Mouse (Mus musculus): ENCODE measurements at regions not wholly inside any gene's neighbourhood (a gene's known extent, or its start where the extent isn't known, plus 50 kb on each side); places are given as distances from the start of the nearest gene placed in this dataset.

GRCm38 (mm10) chr14:58691129-58691828 lies 451.4 kb downstream of the 1700129C05Rik start:
- H3K4me3 ChIP-seq (replicated peaks; ENCODE audit: low read length): no peak overlapping the region
- no peak overlapping the region for H3K27ac ChIP-seq (ENCODE audit: low read length)
- no peaks in the 10 kb centered on the region for H3K36me3 ChIP-seq (ENCODE audit: control insufficient read depth, insufficient read depth, low read length)
- no peaks in the 10 kb centered on the region for H3K9me3 ChIP-seq (replicated peaks; ENCODE audit: control insufficient read depth, low read length)
- no peaks in the 10 kb centered on the region for H3K27me3 ChIP-seq (ENCODE audit: control insufficient read depth, insufficient read depth, low read length)
- no peak for ATAC-seq (ENCODE audit: insufficient read depth, low FRiP score)
- no peaks in the 10 kb centered on the region for H3K4me1 ChIP-seq (ENCODE audit: control insufficient read depth, insufficient read depth, low read length)
- no peak overlapping the region for H3K9ac ChIP-seq (ENCODE audit: low read length)
- no peak overlapping the region for H3K4me2 ChIP-seq (ENCODE audit: low read depth, low read length)
- 75% methylated on average over 9 of the region's 9 CpGs for WGBS

- H3K9ac ChIP-seq (ENCODE audit: low read length): no peak overlapping the region
- 79% methylated on average over 4 of the region's 4 CpGs for WGBS
Measured at GRCm38 (mm10) chr14:58687814-58688213, 454.9 kb downstream of the 1700129C05Rik start.

GRCm38 (mm10) chr14:58678781-58679180 lies 463.9 kb downstream of the 1700129C05Rik start:
- no peak overlapping the region for H3K9ac ChIP-seq (ENCODE audit: low read length)
- 59% methylated on average over 6 of the region's 6 CpGs for WGBS
- H3K27ac ChIP-seq (ENCODE audit: low read length): no peak overlapping the region
- no peak overlapping the region for H3K4me2 ChIP-seq (ENCODE audit: low read depth, low read length)
- no peaks in the 10 kb centered on the region; the same call in 1 of the 2 replicates for H3K27me3 ChIP-seq (ENCODE audit: control insufficient read depth, insufficient read depth, low read length)
- H3K4me1 ChIP-seq (ENCODE audit: control insufficient read depth, insufficient read depth, low read length): no peaks in the 10 kb centered on the region
- ATAC-seq (ENCODE audit: insufficient read depth, low FRiP score): no peak
- H3K4me3 ChIP-seq (replicated peaks; ENCODE audit: low read length): no peak overlapping the region
- H3K36me3 ChIP-seq (ENCODE audit: control insufficient read depth, insufficient read depth, low read length): no peaks in the 10 kb centered on the region
- H3K9me3 ChIP-seq (replicated peaks; ENCODE audit: control insufficient read depth, low read length): no peaks in the 10 kb centered on the region

More at GRCm38 (mm10) chr14:58687814-58688213, 454.9 kb downstream of the 1700129C05Rik start:
- Histone ChIP-seq H3K4me2 (ENCODE audit: low read depth, low read length) (no peak overlapping the region), H3K4me1 (ENCODE audit: control insufficient read depth, insufficient read depth, low read length) (no peaks in the 10 kb centered on the region), H3K9me3 (replicated peaks; ENCODE audit: control insufficient read depth, low read length) (no peaks in the 10 kb centered on the region), H3K27me3 (ENCODE audit: control insufficient read depth, insufficient read depth, low read length) (no peaks in the 10 kb centered on the region), H3K4me3 (replicated peaks; ENCODE audit: low read length) (no peak overlapping the region), H3K27ac (ENCODE audit: low read length) (no peak overlapping the region), H3K36me3 (ENCODE audit: control insufficient read depth, insufficient read depth, low read length) (no peaks in the 10 kb centered on the region)
- no peak for ATAC-seq (ENCODE audit: insufficient read depth, low FRiP score)

- Histone ChIP-seq H3K36me3 (ENCODE audit: control insufficient read depth, insufficient read depth, low read length) (no peaks in the 10 kb centered on the region), H3K4me1 (ENCODE audit: control insufficient read depth, insufficient read depth, low read length) (no peaks in the 10 kb centered on the region), H3K9ac (ENCODE audit: low read length) (no peak overlapping the region), H3K27me3 (ENCODE audit: control insufficient read depth, insufficient read depth, low read length) (no peaks in the 10 kb centered on the region; the same call in 1 of the 2 replicates), H3K4me2 (ENCODE audit: low read depth, low read length) (no peak overlapping the region), H3K27ac (ENCODE audit: low read length) (no peak overlapping the region), H3K4me3 (replicated peaks; ENCODE audit: low read length) (no peak overlapping the region), H3K9me3 (replicated peaks; ENCODE audit: control insufficient read depth, low read length) (no peaks in the 10 kb centered on the region)
- 22% methylated on average over 11 of the region's 11 CpGs for WGBS
- no peak for ATAC-seq (ENCODE audit: insufficient read depth, low FRiP score)
Measured at GRCm38 (mm10) chr14:58678126-58678656, 464.5 kb downstream of the 1700129C05Rik start.

GRCm38 (mm10) chr14:58675146-58675545 lies 467.5 kb downstream of the 1700129C05Rik start:
- Histone ChIP-seq H3K27ac (ENCODE audit: low read length) (no peak overlapping the region), H3K36me3 (ENCODE audit: control insufficient read depth, insufficient read depth, low read length) (no peaks in the 10 kb centered on the region), H3K9me3 (replicated peaks; ENCODE audit: control insufficient read depth, low read length) (no peaks in the 10 kb centered on the region), H3K4me3 (replicated peaks; ENCODE audit: low read length) (no peak overlapping the region), H3K4me1 (ENCODE audit: control insufficient read depth, insufficient read depth, low read length) (no peaks in the 10 kb centered on the region), H3K27me3 (ENCODE audit: control insufficient read depth, insufficient read depth, low read length) (no peaks in the 10 kb centered on the region), H3K4me2 (ENCODE audit: low read depth, low read length) (no peak overlapping the region), H3K9ac (ENCODE audit: low read length) (no peak overlapping the region)
- 80% methylated on average over 3 of the region's 3 CpGs for WGBS
- ATAC-seq (ENCODE audit: insufficient read depth, low FRiP score): no peak

GRCm38 (mm10) chr14:58663946-58664345 lies 478.7 kb downstream of the 1700129C05Rik start:
- Histone ChIP-seq H3K9ac (ENCODE audit: low read length) (no peak overlapping the region), H3K4me3 (replicated peaks; ENCODE audit: low read length) (no peak overlapping the region), H3K9me3 (replicated peaks; ENCODE audit: control insufficient read depth, low read length) (no peaks in the 10 kb centered on the region), H3K27ac (ENCODE audit: low read length) (no peak overlapping the region), H3K36me3 (ENCODE audit: control insufficient read depth, insufficient read depth, low read length) (no peaks in the 10 kb centered on the region), H3K27me3 (ENCODE audit: control insufficient read depth, insufficient read depth, low read length) (no peaks in the 10 kb centered on the region), H3K4me2 (ENCODE audit: low read depth, low read length) (no peak overlapping the region), H3K4me1 (ENCODE audit: control insufficient read depth, insufficient read depth, low read length) (peaks cover 5% of the 10 kb centered on the region; the same call in 1 of the 2 replicates)
- ATAC-seq (ENCODE audit: insufficient read depth, low FRiP score): no peak
- WGBS: 37% methylated on average over 1 of the region's 1 CpGs

GRCm38 (mm10) chr14:58662601-58663000 lies 480.1 kb downstream of the 1700129C05Rik start:
- ATAC-seq (ENCODE audit: insufficient read depth, low FRiP score): no peak
- no peak overlapping the region for H3K4me2 ChIP-seq (ENCODE audit: low read depth, low read length)
- no peak overlapping the region for H3K27ac ChIP-seq (ENCODE audit: low read length)
- no peaks in the 10 kb centered on the region for H3K9me3 ChIP-seq (replicated peaks; ENCODE audit: control insufficient read depth, low read length)
- H3K9ac ChIP-seq (ENCODE audit: low read length): no peak overlapping the region
- no peak overlapping the region for H3K4me3 ChIP-seq (replicated peaks; ENCODE audit: low read length)
- no peaks in the 10 kb centered on the region for H3K27me3 ChIP-seq (ENCODE audit: control insufficient read depth, insufficient read depth, low read length)
- 65% methylated on average over 5 of the region's 5 CpGs for WGBS
- H3K36me3 ChIP-seq (ENCODE audit: control insufficient read depth, insufficient read depth, low read length): no peaks in the 10 kb centered on the region
- H3K4me1 ChIP-seq (ENCODE audit: control insufficient read depth, insufficient read depth, low read length): peaks cover 5% of the 10 kb centered on the region; the same call in 1 of the 2 replicates

GRCm38 (mm10) chr14:58661416-58661815 lies 481.3 kb downstream of the 1700129C05Rik start:
- ATAC-seq (ENCODE audit: insufficient read depth, low FRiP score): no peak
- 46% methylated on average over 3 of the region's 3 CpGs for WGBS

GRCm38 (mm10) chr14:58657263-58657662 lies 485.4 kb downstream of the 1700129C05Rik start:
- Histone ChIP-seq H3K4me2 (ENCODE audit: low read depth, low read length) (no peak overlapping the region), H3K9me3 (replicated peaks; ENCODE audit: control insufficient read depth, low read length) (no peaks in the 10 kb centered on the region), H3K27me3 (ENCODE audit: control insufficient read depth, insufficient read depth, low read length) (no peaks in the 10 kb centered on the region), H3K36me3 (ENCODE audit: control insufficient read depth, insufficient read depth, low read length) (no peaks in the 10 kb centered on the region), H3K27ac (ENCODE audit: low read length) (no peak overlapping the region), H3K4me1 (ENCODE audit: control insufficient read depth, insufficient read depth, low read length) (no peaks in the 10 kb centered on the region), H3K4me3 (replicated peaks; ENCODE audit: low read length) (no peak overlapping the region), H3K9ac (ENCODE audit: low read length) (no peak overlapping the region)
- 42% methylated on average over 2 of the region's 2 CpGs for WGBS
- ATAC-seq (ENCODE audit: insufficient read depth, low FRiP score): no peak

More at GRCm38 (mm10) chr14:58661416-58661815, 481.3 kb downstream of the 1700129C05Rik start:
- Histone ChIP-seq H3K9ac (ENCODE audit: low read length) (no peak overlapping the region), H3K27ac (ENCODE audit: low read length) (no peak overlapping the region), H3K4me2 (ENCODE audit: low read depth, low read length) (no peak overlapping the region), H3K4me3 (replicated peaks; ENCODE audit: low read length) (no peak overlapping the region), H3K36me3 (ENCODE audit: control insufficient read depth, insufficient read depth, low read length) (no peaks in the 10 kb centered on the region), H3K4me1 (ENCODE audit: control insufficient read depth, insufficient read depth, low read length) (peaks cover 5% of the 10 kb centered on the region; the same call in 1 of the 2 replicates), H3K27me3 (ENCODE audit: control insufficient read depth, insufficient read depth, low read length) (no peaks in the 10 kb centered on the region), H3K9me3 (replicated peaks; ENCODE audit: control insufficient read depth, low read length) (no peaks in the 10 kb centered on the region)
